Mouse (Mus musculus) midbrain, embryonic 14.5 days (tissue): ENCODE measurements at regions not wholly inside any gene's neighbourhood (a gene's known extent, or its start where the extent isn't known, plus 50 kb on each side); places are given as distances from the start of the nearest gene placed in this dataset.

Experiments used
- ATAC-seq: fragments of 200-750 bp; cut with Nextera tagmentation; 2 replicates; pipeline ENCODE4 v1.8.0; 2017; ENCODE audit warnings: moderate number of reproducible peaks, moderate library complexity; ENCODE audit not compliant: low FRiP score, low TSS enrichment
- DNase-seq: peaks from one replicate; pipeline ENCODE4 v3.0.0-alpha.2; 2015
- H3K27ac ChIP-seq: fragments of 300-500 bp; sonication (generic); replicated peaks from 2 replicates; pipeline ENCODE4 v1.5.1; 2014; ENCODE audit warnings: mild to moderate bottlenecking, low read depth, low read length, moderate library complexity
- H3K27me3 ChIP-seq: fragments of 300-500 bp; sonication (generic); 2 replicates; pipeline ENCODE4 v1.6.1; 2014; ENCODE audit warnings: low read length, control low read depth, mixed read lengths; ENCODE audit not compliant: control insufficient read depth, insufficient read depth
- H3K36me3 ChIP-seq: fragments of 300-500 bp; sonication (generic); 2 replicates; pipeline ENCODE4 v1.6.1; 2014; ENCODE audit warnings: low read length, control low read depth; ENCODE audit not compliant: control insufficient read depth, insufficient read depth
- H3K4me1 ChIP-seq: fragments of 300-500 bp; sonication (generic); 2 replicates; pipeline ENCODE4 v1.6.1; 2014; ENCODE audit warnings: mild to moderate bottlenecking, antibody characterized with exemption, low read length, control low read depth; ENCODE audit not compliant: control insufficient read depth, insufficient read depth
- H3K4me2 ChIP-seq: fragments of 300-500 bp; sonication (generic); 2 replicates; pipeline ENCODE4 v1.6.1; 2014; ENCODE audit warnings: mild to moderate bottlenecking, low read length, moderate library complexity
- H3K4me3 ChIP-seq: fragments of 300-500 bp; sonication (generic); replicated peaks from 2 replicates; pipeline ENCODE4 v1.5.1; 2014; ENCODE audit warnings: low read depth, low read length
- H3K9ac ChIP-seq: fragments of 300-500 bp; sonication (generic); replicated peaks from 2 replicates; pipeline ENCODE4 v1.6.1; 2014; ENCODE audit warnings: mild to moderate bottlenecking, low read length, moderate library complexity
- H3K9me3 ChIP-seq: fragments of 300-500 bp; sonication (generic); 2 replicates; pipeline ENCODE4 v1.6.1; 2016; ENCODE audit warnings: low read length, control low read depth, mixed read lengths; ENCODE audit not compliant: control insufficient read depth
- WGBS: fragments of 180-500 bp; shearing (Covaris S2); extraction: QIAGEN DNeasy Blood & Tissue Kit; methylation state at CpG from one replicate; pipeline ENCODE4 v1.1.7; 2014; 5-methylcytosine and 5-hydroxymethylcytosine counted together

GRCm38 (mm10) chr9:43580653-43581052, 163.1 kb upstream of the Nectin1 start:
- H3K9ac ChIP-seq = no peak overlapping the region
- no peak overlapping the region for H3K27ac ChIP-seq

GRCm38 (mm10) chr9:43585616-43586015, 158.2 kb upstream of the Nectin1 start:
- no peak for DNase-seq
- no peaks in the 10 kb centered on the region for H3K27me3 ChIP-seq
- WGBS = 55% methylated on average over 6 of the region's 6 CpGs
- H3K27ac ChIP-seq = no peak overlapping the region
- H3K4me3 ChIP-seq = no peak overlapping the region
- 0 out of 2 replicates have a peak, but pooled peaks cover 4% of the 10 kb centered on the region for H3K4me1 ChIP-seq
- no peak overlapping the region for H3K4me2 ChIP-seq
- H3K9me3 ChIP-seq = no peaks in the 10 kb centered on the region
- no peak for ATAC-seq
- H3K9ac ChIP-seq = no peak overlapping the region
- H3K36me3 ChIP-seq = no peaks in the 10 kb centered on the region

More at GRCm38 (mm10) chr9:43580653-43581052, 163.1 kb upstream of the Nectin1 start:
- Histone ChIP-seq H3K36me3 (no peaks in the 10 kb centered on the region), H3K9me3 (no peaks in the 10 kb centered on the region), H3K4me3 (no peak overlapping the region), H3K4me2 (no peak overlapping the region), H3K27me3 (no peaks in the 10 kb centered on the region), H3K4me1 (0 out of 2 replicates have a peak, but pooled peaks cover 11% of the 10 kb centered on the region)
- DNase-seq (peak; percentile 36), ATAC-seq (no peak)
- WGBS = 24% methylated on average over 6 of the region's 6 CpGs

GRCm38 (mm10) chr9:43593236-43593635, 150.5 kb upstream of the Nectin1 start:
- no peaks in the 10 kb centered on the region for H3K36me3 ChIP-seq
- DNase-seq (no peak), ATAC-seq (no peak)
- no peak overlapping the region for H3K9ac ChIP-seq
- H3K27me3 ChIP-seq = no peaks in the 10 kb centered on the region
- WGBS = 80% methylated on average over 6 of the region's 6 CpGs
- no peak overlapping the region for H3K4me2 ChIP-seq
- no peaks in the 10 kb centered on the region for H3K4me1 ChIP-seq
- H3K4me3 ChIP-seq = no peak overlapping the region
- no peak overlapping the region for H3K27ac ChIP-seq
- H3K9me3 ChIP-seq = no peaks in the 10 kb centered on the region

GRCm38 (mm10) chr9:43594814-43595213, 149.0 kb upstream of the Nectin1 start:
- Histone ChIP-seq H3K9ac (no peak overlapping the region), H3K9me3 (no peaks in the 10 kb centered on the region), H3K4me2 (no peak overlapping the region), H3K36me3 (no peaks in the 10 kb centered on the region), H3K4me3 (no peak overlapping the region), H3K27me3 (no peaks in the 10 kb centered on the region), H3K27ac (no peak overlapping the region), H3K4me1 (no peaks in the 10 kb centered on the region)
- no peak for DNase-seq
- ATAC-seq = no peak
- WGBS = 74% methylated on average over 3 of the region's 3 CpGs

- Histone ChIP-seq H3K27ac (no peak overlapping the region), H3K9me3 (no peaks in the 10 kb centered on the region), H3K27me3 (no peaks in the 10 kb centered on the region), H3K4me2 (no peak overlapping the region), H3K9ac (no peak overlapping the region), H3K4me1 (no peaks in the 10 kb centered on the region), H3K36me3 (no peaks in the 10 kb centered on the region), H3K4me3 (no peak overlapping the region)
- DNase-seq (no peak), ATAC-seq (no peak)
- 66% methylated on average over 4 of the region's 4 CpGs for WGBS
Measured at GRCm38 (mm10) chr9:43595461-43595860, 148.3 kb upstream of the Nectin1 start.

GRCm38 (mm10) chr9:43600396-43600795, 143.4 kb upstream of the Nectin1 start:
- Histone ChIP-seq H3K9ac (no peak overlapping the region), H3K36me3 (no peaks in the 10 kb centered on the region), H3K4me3 (no peak overlapping the region), H3K4me1 (no peaks in the 10 kb centered on the region), H3K4me2 (no peak overlapping the region), H3K27me3 (no peaks in the 10 kb centered on the region), H3K9me3 (no peaks in the 10 kb centered on the region), H3K27ac (no peak overlapping the region)
- ATAC-seq (no peak), DNase-seq (no peak)
- WGBS = 70% methylated on average over 2 of the region's 2 CpGs

- 0 out of 2 replicates have a peak overlapping the region, but pooled peaks have one; percentile 13 for H3K4me2 ChIP-seq
- H3K9me3 ChIP-seq = no peaks in the 10 kb centered on the region
- H3K27ac ChIP-seq = no peak overlapping the region
- 23% methylated on average over 12 of the region's 12 CpGs for WGBS
- no peak overlapping the region for H3K4me3 ChIP-seq
- no peaks in the 10 kb centered on the region for H3K27me3 ChIP-seq
- no peak overlapping the region for H3K9ac ChIP-seq
- DNase-seq = peak; percentile 40
- no peaks in the 10 kb centered on the region for H3K4me1 ChIP-seq
- ATAC-seq = no peak
- H3K36me3 ChIP-seq = no peaks in the 10 kb centered on the region
Measured at GRCm38 (mm10) chr9:43617632-43618031, 126.2 kb upstream of the Nectin1 start.

- H3K4me3 ChIP-seq = no peak overlapping the region
- H3K36me3 ChIP-seq = no peaks in the 10 kb centered on the region
- no peak overlapping the region for H3K27ac ChIP-seq
- WGBS = 81% methylated on average over 4 of the region's 4 CpGs
- no peak overlapping the region for H3K9ac ChIP-seq
- H3K4me1 ChIP-seq = no peaks in the 10 kb centered on the region
- no peaks in the 10 kb centered on the region for H3K9me3 ChIP-seq
- DNase-seq (no peak), ATAC-seq (no peak)
- H3K27me3 ChIP-seq = no peaks in the 10 kb centered on the region
- H3K4me2 ChIP-seq = no peak overlapping the region
Measured at GRCm38 (mm10) chr9:43627558-43627957, 116.2 kb upstream of the Nectin1 start.

GRCm38 (mm10) chr9:43628786-43629185, 115.0 kb upstream of the Nectin1 start:
- Histone ChIP-seq H3K27me3 (no peaks in the 10 kb centered on the region), H3K4me2 (no peak overlapping the region), H3K9me3 (no peaks in the 10 kb centered on the region), H3K4me3 (no peak overlapping the region), H3K36me3 (no peaks in the 10 kb centered on the region), H3K27ac (no peak overlapping the region), H3K9ac (no peak overlapping the region), H3K4me1 (no peaks in the 10 kb centered on the region)
- no peak for ATAC-seq
- DNase-seq = no peak
- 55% methylated on average over 11 of the region's 11 CpGs for WGBS
